Mouse (Mus musculus) left cerebral cortex, postnatal 14 days (tissue): ENCODE measurements around the gene Adam29. TPM values are rescaled to one million over a fixed set of nuclear protein-coding genes. Genes with fewer than 3 reads are reported as not detected.

Experiments
- DNase-seq, 2 experiments: peaks; one replicate each; pipeline ENCODE4 v3.0.0; 2021 to 2022; ENCODE audit warnings: low spot score in 2 of 2, mixed read lengths in 1 of 2
- intact Hi-C: fragments of 180-260 bp; cut with DNase I; formaldehyde crosslinking; loops from one replicate; pipeline ENCODE4 v1.15.1; 2025
- long read RNA-seq, 2 experiments: library from polyadenylated mRNA; stranded (forward); transcript quantifications; one replicate each; pipeline ENCODE4 v2.0.0; 2021
- total RNA-seq, 2 experiments: library from RNA; stranded (reverse); gene quantifications; 2 replicates each; pipeline ENCODE4 v1.2.3; 2021

Gene Adam29
- total RNA-seq: not detected
- long read RNA-seq, experiment 1: 0 reads
- long read RNA-seq, experiment 2: 0 reads

DNA sequence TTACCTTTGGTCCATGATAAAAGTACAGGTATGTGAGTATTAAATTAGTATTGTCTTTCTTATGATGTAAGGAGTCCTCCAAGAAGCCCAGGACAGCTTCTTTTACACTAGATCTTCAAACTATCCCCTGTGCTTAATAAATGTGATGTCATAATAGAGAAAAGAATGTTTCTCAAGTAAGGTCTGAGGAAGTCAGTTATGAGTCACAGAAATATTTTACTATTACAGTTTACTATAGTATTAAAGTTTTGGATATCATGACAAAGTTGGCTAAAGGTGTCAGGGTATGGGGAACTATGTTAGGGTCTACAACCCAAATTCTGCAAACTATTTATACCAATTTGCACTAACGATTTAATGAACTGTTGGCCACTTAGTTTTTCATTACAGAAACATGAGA is at the start of gene Adam29:
Adam29 (minus strand) TSS at position 101 of the 400 bp plus-strand sequence.
- intact Hi-C loops: no loop called here
- no peak for DNase-seq

DNA sequence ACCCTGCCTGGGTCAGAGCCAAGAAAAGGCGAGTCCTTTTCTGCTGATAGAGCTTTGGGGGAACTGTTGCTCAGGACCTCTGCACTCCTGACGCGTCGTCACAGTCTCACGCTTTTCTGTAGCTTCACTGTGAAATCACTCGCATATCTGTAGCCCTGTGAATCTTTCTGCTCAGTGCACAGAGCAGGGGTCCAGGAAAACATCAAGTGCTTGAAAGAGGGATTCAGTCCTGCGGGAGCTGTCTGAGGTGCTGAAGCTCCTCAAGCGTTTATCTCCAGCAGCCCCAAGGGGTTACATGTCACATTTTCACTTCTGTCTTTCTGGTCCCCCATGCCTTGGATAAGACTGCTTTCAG is 33.8 kb upstream of the Adam29 start:
- intact Hi-C loops: no loop called here
- no peak for DNase-seq

DNA sequence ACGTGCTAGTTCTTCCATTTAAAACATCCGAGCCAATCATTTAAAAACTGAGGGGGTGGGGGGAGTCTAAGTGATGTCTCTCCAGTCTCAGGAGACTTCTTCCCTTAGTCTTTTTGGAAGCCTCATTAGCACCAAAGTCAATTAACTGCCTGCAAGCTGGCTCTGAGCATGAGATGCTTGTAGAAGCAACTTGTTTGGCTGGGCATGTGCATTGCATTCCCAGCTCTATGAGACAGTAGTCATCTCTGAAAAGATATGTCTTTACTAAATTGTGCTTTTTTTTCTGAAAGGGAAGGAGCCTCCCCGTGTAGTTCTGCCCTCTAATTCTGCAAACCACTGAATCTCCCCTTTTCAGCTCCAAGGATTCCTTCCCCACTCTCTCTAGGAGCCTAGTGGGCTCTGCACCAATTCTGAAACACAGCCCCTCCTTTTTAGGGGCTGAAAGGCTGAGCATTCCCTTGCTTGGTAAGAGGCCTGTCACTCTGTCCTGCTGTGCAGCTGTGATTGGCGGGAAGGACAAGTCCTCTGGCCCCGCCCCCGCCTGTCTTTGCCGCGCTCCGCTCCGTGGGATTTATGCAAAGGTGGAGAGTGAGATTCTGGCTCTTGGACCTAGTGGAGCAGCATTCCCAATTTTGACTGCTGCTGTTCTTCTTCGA is 33.2 kb upstream of the Adam29 start, which contains the start of gene Glra3:
Glra3 (plus strand) TSS at position 591 of the 656 bp plus-strand sequence.
- peak; percentile 55 to 59 for DNase-seq
- intact Hi-C loops: no loop called here

Other genes with a start within 250 kb of the Adam29 start
- 1 to 10 TPM; 8.1 to 8.7 TPM for gene Glra3, start 33.5 kb upstream of the Adam29 start, total RNA-seq